Mouse (Mus musculus) midbrain, embryonic 11.5 days (tissue): ENCODE data around the gene Gpr152. TPM values are rescaled to one million over a fixed set of nuclear protein-coding genes. Genes with fewer than 3 reads are reported as not detected.

Experiments
- ATAC-seq: fragments of 200-750 bp; cut with Nextera tagmentation; 2 replicates; pipeline ENCODE4 v1.8.0; 2017; ENCODE audit warnings: moderate TSS enrichment, moderate library complexity; ENCODE audit not compliant: low FRiP score
- DNase-seq: peaks from one replicate; pipeline ENCODE4 v3.0.0; 2015; ENCODE audit warnings: low spot score; ENCODE audit errors: missing footprints
- H3K27ac ChIP-seq: fragments of 300-500 bp; sonication (generic); 2 replicates; pipeline ENCODE4 v1.5.1; 2014; ENCODE audit warnings: low read depth, low read length
- H3K27me3 ChIP-seq: fragments of 300-500 bp; sonication (generic); 2 replicates; pipeline ENCODE4 v1.6.1; 2014; ENCODE audit warnings: mild to moderate bottlenecking, low read length, moderate library complexity, mixed read lengths; ENCODE audit not compliant: control insufficient read depth, insufficient read depth
- H3K36me3 ChIP-seq: fragments of 300-500 bp; sonication (generic); 2 replicates; pipeline ENCODE4 v1.6.1; 2014; ENCODE audit warnings: mild to moderate bottlenecking, low read length, moderate library complexity, mixed read lengths; ENCODE audit not compliant: control insufficient read depth, insufficient read depth
- H3K4me1 ChIP-seq: fragments of 300-500 bp; sonication (generic); 2 replicates; pipeline ENCODE4 v1.6.1; 2014; ENCODE audit warnings: low read length; ENCODE audit not compliant: control insufficient read depth, insufficient read depth
- H3K4me2 ChIP-seq: fragments of 300-500 bp; sonication (generic); 2 replicates; pipeline ENCODE4 v1.6.1; 2014; ENCODE audit warnings: mild to moderate bottlenecking, moderate library complexity
- H3K4me3 ChIP-seq: fragments of 300-500 bp; sonication (generic); 2 replicates; pipeline ENCODE4 v1.5.1; 2014; ENCODE audit warnings: low read depth, low read length
- H3K9ac ChIP-seq: fragments of 300-500 bp; sonication (generic); 2 replicates; pipeline ENCODE4 v1.6.1; 2014; ENCODE audit warnings: low read length
- H3K9me3 ChIP-seq: fragments of 300-500 bp; sonication (generic); 2 replicates; pipeline ENCODE4 v1.6.1; 2016; ENCODE audit warnings: low read length; ENCODE audit not compliant: control insufficient read depth
- WGBS: fragments of 180-500 bp; shearing (Covaris S2); extraction: QIAGEN DNeasy Blood & Tissue Kit; methylation state at CpG from one replicate; pipeline ENCODE4 v1.1.7; 2014; 5-methylcytosine and 5-hydroxymethylcytosine counted together
- polyA plus RNA-seq: library from polyadenylated mRNA; unstranded; fragments of >200 nt; fragmentation: Nextera tagmentation; extraction: Ambion mirVana; gene quantifications from 2 replicates; pipeline ENCODE4 v1.2.1, GENCODE M21; 2014

The Gpr152 gene
- polyA plus RNA-seq, 1 experiment from 2014 or later = not detected

GRCm38 (mm10) chr19:4156771-4157170 is 17.2 kb downstream of the Gpr152 start:
- Histone ChIP-seq H3K9me3 (no peaks in the 10 kb centered on the region), H3K4me2 (no peak overlapping the region), H3K9ac (no peak overlapping the region), H3K27me3 (no peaks in the 10 kb centered on the region), H3K4me1 (no peaks in the 10 kb centered on the region), H3K27ac (no peak overlapping the region), H3K36me3 (peaks cover 27% of the 10 kb centered on the region; the same call in 1 of the 2 replicates), H3K4me3 (no peak overlapping the region)
- DNase-seq (no peak), ATAC-seq (no peak)
- WGBS = 93% methylated on average over 12 of the region's 12 CpGs

GRCm38 (mm10) chr19:4159049-4159448 is 19.5 kb downstream of the Gpr152 start:
- DNase-seq = no peak
- Histone ChIP-seq H3K4me3 (no peak overlapping the region), H3K9ac (no peak overlapping the region), H3K27me3 (no peaks in the 10 kb centered on the region), H3K36me3 (peaks cover 27% of the 10 kb centered on the region; the same call in 1 of the 2 replicates), H3K9me3 (no peaks in the 10 kb centered on the region), H3K4me1 (peaks cover 12% of the 10 kb centered on the region), H3K4me2 (no peak overlapping the region), H3K27ac (no peak overlapping the region)
- ATAC-seq = no peak
- whole genome bisulfite sequencing = 94% methylated on average over 8 of the region's 8 CpGs

- peak within 1 kb of the TSS; percentile 57 for H3K4me2 ChIP-seq
- H3K9ac ChIP-seq = peak within 1 kb of the TSS; percentile 72
- peak within 1 kb of the TSS; percentile 51 for H3K4me3 ChIP-seq
- DNase-seq (peak; percentile 99), ATAC-seq (peak; percentile 91)
- H3K4me1 ChIP-seq = peaks cover 12% of the 10 kb centered on the region
- no peaks in the 10 kb centered on the region for H3K27me3 ChIP-seq
- 7% methylated on average over 42 of the region's 42 CpGs for whole genome bisulfite sequencing
- no peaks in the 10 kb centered on the region for H3K9me3 ChIP-seq
- peak within 1 kb of the TSS; percentile 52 for H3K27ac ChIP-seq
- peaks cover 14% of the 10 kb centered on the region; the same call in 1 of the 2 replicates for H3K36me3 ChIP-seq
These were observed 23.3 kb downstream of the Gpr152 start, which contains the start of gene Rps6kb2 for GRCm38 (mm10) chr19:4162646-4163542. Gene Rps6kb2 (minus strand): TSS chr19:4163354.

GRCm38 (mm10) chr19:4163543-4163887 is 23.9 kb downstream of the Gpr152 start:
- Histone ChIP-seq H3K4me2 (peak overlapping the region; percentile 57), H3K4me3 (peak overlapping the region; percentile 51), H3K9me3 (no peaks in the 10 kb centered on the region), H3K9ac (peak overlapping the region; percentile 72), H3K4me1 (peaks cover 12% of the 10 kb centered on the region), H3K27ac (peak overlapping the region; percentile 52), H3K27me3 (no peaks in the 10 kb centered on the region), H3K36me3 (peaks cover 10% of the 10 kb centered on the region; the same call in 1 of the 2 replicates)
- peak; percentile 43; the same call in 1 of the 2 replicates for ATAC-seq
- 34% methylated on average over 4 of the region's 4 CpGs for WGBS
- no peak for DNase-seq

- ATAC-seq (no peak), DNase-seq (no peak)
- Histone ChIP-seq H3K4me1 (peaks cover 12% of the 10 kb centered on the region), H3K9me3 (no peaks in the 10 kb centered on the region), H3K36me3 (peaks cover 9% of the 10 kb centered on the region; the same call in 1 of the 2 replicates), H3K27me3 (no peaks in the 10 kb centered on the region), H3K4me3 (no peak overlapping the region), H3K9ac (no peak overlapping the region), H3K4me2 (no peak overlapping the region), H3K27ac (no peak overlapping the region)
- WGBS = 79% methylated on average over 3 of the region's 3 CpGs
These were observed 24.5 kb downstream of the Gpr152 start for GRCm38 (mm10) chr19:4164100-4164499.

- Histone ChIP-seq H3K4me1 (peaks cover 12% of the 10 kb centered on the region), H3K36me3 (peaks cover 4% of the 10 kb centered on the region; the same call in 1 of the 2 replicates), H3K4me2 (no peak overlapping the region), H3K9ac (no peak overlapping the region), H3K27ac (no peak overlapping the region), H3K27me3 (no peaks in the 10 kb centered on the region), H3K9me3 (no peaks in the 10 kb centered on the region), H3K4me3 (no peak overlapping the region)
- DNase-seq (no peak), ATAC-seq (no peak)
- WGBS = 83% methylated on average over 2 of the region's 2 CpGs
These were observed 25.1 kb downstream of the Gpr152 start for GRCm38 (mm10) chr19:4164721-4165120.

- Histone ChIP-seq H3K4me1 (peaks cover 18% of the 10 kb centered on the region), H3K27ac (no peak overlapping the region), H3K27me3 (no peaks in the 10 kb centered on the region), H3K9ac (no peak overlapping the region), H3K9me3 (no peaks in the 10 kb centered on the region), H3K36me3 (no peaks in the 10 kb centered on the region), H3K4me3 (no peak overlapping the region), H3K4me2 (no peak overlapping the region)
- DNase-seq = no peak
- 80% methylated on average over 9 of the region's 9 CpGs for WGBS
- no peak for ATAC-seq
These were observed 27.3 kb downstream of the Gpr152 start for GRCm38 (mm10) chr19:4166678-4167476.

- H3K4me3 ChIP-seq = peak overlapping the region; percentile 34
- H3K27me3 ChIP-seq = no peaks in the 10 kb centered on the region
- H3K27ac ChIP-seq = peak overlapping the region; percentile 74
- DNase-seq (peak; percentile 100), ATAC-seq (peak; percentile 95)
- H3K36me3 ChIP-seq = no peaks in the 10 kb centered on the region
- H3K4me1 ChIP-seq = peaks cover 7% of the 10 kb centered on the region
- WGBS = under 1% methylated on average over 42 of the region's 43 CpGs
- peak overlapping the region; percentile 76 for H3K4me2 ChIP-seq
- peak overlapping the region; percentile 84 for H3K9ac ChIP-seq
- H3K9me3 ChIP-seq = no peaks in the 10 kb centered on the region
These were observed 29.8 kb downstream of the Gpr152 start for GRCm38 (mm10) chr19:4169378-4169784.
